Mouse (Mus musculus): Measurements from ENCODE around the gene Prkcd. TPM values are rescaled to one million over a fixed set of nuclear protein-coding genes. Genes with fewer than 3 reads are reported as not detected.
"Not testable (repeated sequence)": the region's sequence is repeated elsewhere in the genome, so short reads cannot be mapped to it uniquely, and the experiment has no call there.

The Prkcd gene
- total RNA-seq, 4 experiments from 2014 or later, result 7.1 to 13.4 (median 11.6) TPM

GRCm38 (mm10) chr14:30608176-30608575 lies 17.8 kb downstream of the Prkcd start:
- DNase-seq (ENCODE audit: low spot score), result no peak

- no peak for DNase-seq (ENCODE audit: low spot score)
Observed at GRCm38 (mm10) chr14:30607696-30608095, 18.3 kb downstream of the Prkcd start.

- no peak for DNase-seq (ENCODE audit: low spot score)
Observed at GRCm38 (mm10) chr14:30606817-30607216, 19.2 kb downstream of the Prkcd start.

DNA sequence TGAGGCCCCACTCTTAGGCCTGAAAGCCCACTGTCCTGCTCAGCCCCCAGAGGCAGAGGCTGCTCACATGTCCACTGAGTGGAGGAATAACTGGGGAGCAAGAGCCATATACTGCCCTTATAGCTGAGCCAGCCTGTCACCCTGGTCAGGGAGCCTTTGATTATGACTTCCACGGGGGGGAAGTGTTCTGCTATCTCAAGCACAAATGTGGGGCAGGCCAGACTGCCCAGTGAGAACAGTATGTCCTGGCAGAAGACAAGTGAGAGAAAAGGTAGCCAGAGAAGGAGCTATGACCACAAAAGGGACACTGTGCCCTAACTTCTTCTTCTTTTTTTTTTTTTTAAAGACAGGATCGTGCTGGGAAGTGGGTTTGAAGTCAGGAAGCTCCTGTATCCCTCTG lies 28.9 kb downstream of the Prkcd start:
- DNase-seq (ENCODE audit: low spot score), result no peak

DNA sequence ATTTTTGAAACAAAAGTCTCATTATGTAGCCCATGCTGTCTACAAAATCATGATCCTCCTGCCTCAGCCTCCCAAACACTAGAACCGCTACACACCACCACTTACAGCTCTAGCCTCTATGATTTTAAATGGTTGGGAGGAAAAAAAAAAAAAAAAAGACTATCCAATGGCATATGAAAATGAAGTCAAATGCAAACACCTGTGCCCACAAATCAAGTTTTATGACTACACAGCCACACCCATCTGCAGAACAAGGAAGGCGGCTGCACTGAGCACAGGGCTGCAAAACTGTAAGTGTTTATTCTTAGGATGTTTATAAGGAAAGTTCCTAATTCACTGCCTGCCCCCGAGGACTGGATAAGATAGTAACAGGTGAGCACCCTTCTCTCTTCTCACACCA lies 29.6 kb downstream of the Prkcd start:
- DNase-seq (ENCODE audit: low spot score), result no peak

DNA sequence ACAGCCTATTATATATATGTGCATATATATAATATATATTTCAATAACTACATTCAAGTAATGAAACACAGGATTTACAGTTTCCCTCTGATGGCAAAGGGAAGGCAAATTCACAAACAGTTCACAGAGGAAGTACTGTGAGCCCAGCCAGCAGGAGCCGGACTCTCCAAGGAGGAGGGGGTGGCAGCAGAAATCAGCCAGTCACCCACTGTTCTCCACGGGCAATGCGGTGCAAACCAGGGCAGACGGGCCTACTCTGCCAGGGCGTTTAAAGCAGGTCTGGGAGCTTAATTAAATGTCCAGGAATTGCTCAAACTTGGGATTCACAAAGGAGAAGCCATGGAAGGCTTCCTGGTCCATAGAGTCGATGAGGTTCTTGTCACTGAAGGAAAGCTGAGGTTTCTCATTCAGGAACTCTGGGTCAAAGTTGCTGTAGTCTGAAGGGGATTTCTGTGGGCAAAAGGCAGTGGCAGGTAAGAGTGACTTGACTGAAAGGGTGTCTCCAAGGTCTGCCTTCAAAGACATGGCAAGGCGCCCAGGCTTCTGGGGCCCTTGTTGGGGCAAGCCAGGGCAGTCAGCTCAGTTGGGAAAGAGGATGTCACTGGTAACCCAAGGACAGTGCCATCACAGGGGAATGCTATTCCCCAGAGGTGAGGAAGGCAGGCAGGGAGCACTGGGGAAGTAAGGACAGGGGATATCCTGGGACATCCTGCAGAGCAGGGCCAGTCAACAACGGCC lies 30.3 kb downstream of the Prkcd start:
- DNase-seq (ENCODE audit: low spot score), result no peak

GRCm38 (mm10) chr14:30594092-30594695 lies 31.8 kb downstream of the Prkcd start:
- DNase-seq (ENCODE audit: low spot score), result peak; percentile 74

DNA sequence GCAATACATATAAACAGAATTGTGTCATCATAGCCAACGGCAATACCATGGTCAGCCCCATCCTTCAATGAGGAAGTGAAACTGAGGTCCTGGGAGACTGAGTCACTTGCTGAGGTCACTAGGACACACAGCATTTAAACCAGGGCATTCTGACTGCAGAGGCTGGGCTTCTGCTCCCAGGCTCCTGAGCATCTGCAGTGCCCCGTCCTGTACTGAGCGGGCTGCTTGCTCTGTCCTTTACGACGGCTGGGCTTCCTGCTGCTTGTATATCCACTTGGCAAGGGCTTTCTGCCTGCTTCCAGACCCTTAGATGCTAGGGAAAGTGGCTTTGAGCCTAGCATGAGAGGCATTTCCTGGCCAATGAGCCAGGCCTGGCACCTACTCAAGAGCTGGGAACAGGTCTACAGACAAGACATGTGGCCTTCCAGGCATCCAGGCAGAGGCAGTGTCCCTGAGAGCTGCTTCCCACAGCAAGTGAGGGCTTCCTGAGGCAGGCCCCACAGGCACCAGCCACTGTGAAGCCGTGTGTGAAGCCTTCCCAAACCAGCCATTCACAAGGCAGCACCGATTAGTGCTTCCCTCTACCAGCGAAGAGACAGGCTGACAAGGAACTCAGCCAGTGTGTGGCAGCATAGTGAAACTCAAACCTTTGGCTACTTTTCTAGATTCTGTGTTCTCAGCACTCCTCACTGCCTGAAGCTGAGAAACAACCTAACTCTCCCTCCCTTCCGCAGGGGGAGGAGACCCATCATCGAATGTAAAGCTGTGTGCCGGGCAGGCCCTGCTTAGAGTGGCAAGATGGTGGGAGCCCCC lies 32.5 kb downstream of the Prkcd start:
- peak; percentile 84 for DNase-seq (ENCODE audit: low spot score)

DNA sequence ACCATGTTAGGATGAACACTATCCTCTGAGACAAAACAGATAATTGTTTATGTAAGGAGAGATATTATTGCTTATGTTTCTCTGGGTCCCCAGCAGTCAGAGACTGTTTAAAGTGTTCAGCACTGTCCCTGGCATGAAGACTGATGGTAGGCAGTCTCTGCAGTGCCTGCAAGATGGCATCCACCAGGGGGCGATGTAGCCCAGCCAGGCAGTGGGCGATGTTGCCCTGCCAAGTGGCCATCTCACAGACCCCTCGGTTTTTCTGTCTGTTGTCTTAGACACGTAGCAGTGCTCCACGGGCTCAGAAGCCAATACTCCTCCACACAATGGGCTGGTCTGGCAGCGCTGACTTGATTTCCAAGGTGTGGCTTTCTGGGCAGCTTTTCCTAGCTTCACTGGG lies 34.6 kb downstream of the Prkcd start:
- peak; percentile 73 for DNase-seq (ENCODE audit: low spot score)

GRCm38 (mm10) chr14:30590918-30591317 lies 35.1 kb downstream of the Prkcd start:
- DNase-seq (ENCODE audit: low spot score), result no peak

GRCm38 (mm10) chr14:30590041-30590645 lies 35.9 kb downstream of the Prkcd start:
- DNase-seq (ENCODE audit: low spot score), result no peak

DNA sequence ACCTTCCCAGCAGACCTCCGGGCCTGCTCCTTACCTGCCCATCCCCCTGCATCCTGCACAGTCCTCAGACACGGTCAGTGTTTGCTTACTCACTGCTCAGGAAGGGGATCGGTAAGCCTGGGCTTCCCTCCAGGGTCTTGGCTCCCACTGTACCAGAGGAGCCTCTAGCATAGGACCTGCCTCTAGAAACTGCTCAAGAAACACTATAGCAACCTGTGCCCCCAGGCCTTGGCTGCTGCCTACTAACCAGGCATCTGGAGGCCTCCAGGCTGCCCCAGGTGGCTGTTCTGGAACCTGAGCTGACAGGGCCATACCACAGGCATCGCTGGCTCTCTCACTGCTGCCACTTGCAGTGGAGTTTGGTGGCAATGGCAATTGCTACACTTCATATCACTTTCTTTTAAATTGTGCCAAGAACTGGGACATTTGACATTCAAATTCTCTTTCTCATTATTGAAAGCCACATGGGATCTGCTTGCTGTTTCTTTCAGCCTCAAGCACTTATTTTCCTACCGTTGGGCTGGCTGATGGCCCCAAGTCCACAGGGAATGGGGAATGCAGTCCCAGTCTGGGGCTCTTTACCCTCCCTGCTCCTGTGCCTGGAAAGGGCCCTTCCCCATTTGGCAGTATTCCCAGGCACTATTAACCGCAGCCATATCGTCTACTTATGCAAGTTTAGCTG lies 39.1 kb downstream of the Prkcd start:
- no peak for DNase-seq (ENCODE audit: low spot score)

DNA sequence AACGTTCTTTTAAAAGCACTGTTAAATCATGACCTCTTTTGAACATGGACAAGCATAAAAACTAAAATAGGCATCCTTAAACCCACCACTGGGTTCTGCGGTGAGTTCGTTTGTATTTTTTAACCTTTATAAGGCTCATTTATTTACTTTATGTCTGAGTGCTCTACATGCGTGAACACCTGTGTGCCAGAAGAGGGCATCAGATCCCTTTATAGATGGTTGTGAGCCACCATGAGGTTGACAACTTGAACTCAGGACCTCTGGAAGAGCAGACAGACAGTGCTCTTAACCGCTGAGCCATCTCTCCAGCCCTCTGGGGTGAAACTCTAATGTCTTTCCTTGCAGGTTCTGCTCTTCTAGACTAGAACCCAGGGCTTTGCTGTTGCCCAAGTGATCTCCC lies 40.7 kb downstream of the Prkcd start:
- DNase-seq (ENCODE audit: low spot score), result no peak

DNA sequence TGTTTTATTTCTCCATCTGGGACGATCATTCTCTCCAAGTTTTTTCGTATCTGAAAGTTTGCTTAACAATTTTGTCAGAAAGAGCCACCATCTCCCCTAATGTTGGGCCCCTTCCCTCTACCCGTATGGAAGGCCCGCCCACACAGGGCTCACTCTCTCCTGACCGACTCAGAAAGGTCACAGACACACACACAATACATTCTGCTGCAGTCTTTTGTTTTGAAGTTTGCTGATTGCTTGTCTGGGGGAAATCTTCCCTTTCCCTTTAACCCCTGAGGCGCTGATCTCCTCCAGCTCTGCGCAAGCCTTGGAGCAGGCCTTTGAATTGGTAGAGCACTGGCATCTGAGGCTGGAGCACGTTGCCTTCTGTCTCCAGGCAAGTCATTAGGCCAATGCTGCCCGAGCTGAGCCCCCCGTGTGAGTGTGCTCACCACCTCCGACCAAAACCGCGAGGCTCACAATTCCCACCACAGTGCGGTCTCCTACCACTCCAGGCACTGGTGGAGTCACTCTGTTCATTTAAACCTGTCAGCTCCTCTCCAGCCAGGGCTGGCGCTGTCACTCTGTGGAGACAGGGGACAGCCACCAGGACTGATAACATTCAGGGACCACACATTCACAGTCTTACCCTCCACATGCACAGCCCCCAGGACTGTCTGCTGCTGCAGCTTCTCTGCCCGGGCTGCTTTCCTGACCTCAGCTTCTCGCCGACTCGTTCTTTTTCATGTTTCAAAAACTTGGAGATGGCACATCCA lies 41.3 kb downstream of the Prkcd start:
- DNase-seq (ENCODE audit: low spot score), result no peak

GRCm38 (mm10) chr14:30584077-30584476 lies 41.9 kb downstream of the Prkcd start:
- DNase-seq (ENCODE audit: low spot score), result no peak

DNA sequence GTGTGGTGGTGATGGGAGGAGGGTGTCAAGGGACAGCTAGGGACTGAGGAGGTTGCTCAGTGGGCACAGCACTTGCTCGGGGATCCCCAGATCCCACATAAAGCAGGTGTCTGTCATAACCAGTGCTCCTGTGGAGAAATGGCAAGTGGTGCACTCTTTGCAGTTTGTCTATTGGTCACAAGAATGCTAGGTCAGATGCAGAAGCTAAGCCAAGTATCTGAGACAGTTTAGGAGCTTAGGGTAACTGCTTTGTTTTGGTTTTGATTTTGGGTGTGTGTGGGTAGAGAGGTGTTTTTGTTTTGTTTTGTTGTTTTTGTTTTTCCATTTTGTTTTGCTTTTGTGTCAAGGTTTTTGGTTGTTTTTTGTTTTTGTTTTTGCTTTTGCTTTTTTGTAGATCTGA lies 44.8 kb downstream of the Prkcd start:
- no peak for DNase-seq (ENCODE audit: low spot score)

- DNase-seq (ENCODE audit: low spot score), result no peak
Observed at GRCm38 (mm10) chr14:30579882-30580281, 46.1 kb downstream of the Prkcd start.

DNA sequence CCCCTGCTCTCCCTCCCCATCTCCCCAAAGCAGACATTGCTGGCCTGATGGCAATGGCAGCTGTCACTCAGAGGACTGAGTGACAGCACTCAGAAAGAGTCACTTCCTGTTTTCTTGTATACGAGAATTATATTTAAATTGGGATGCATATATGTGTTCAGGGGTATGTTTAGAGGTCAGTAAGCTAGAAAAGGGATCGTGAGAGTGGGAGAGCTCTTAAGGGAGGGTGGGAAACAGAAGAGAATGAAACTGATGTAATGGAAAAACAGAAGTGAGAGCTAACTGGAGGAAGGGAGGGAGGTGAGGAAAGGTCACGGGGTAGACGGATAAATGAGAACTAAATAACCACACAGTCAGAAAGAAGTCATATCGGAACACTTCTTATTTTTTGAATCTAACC lies 46.8 kb downstream of the Prkcd start:
- DNase-seq (ENCODE audit: low spot score), result no peak

DNA sequence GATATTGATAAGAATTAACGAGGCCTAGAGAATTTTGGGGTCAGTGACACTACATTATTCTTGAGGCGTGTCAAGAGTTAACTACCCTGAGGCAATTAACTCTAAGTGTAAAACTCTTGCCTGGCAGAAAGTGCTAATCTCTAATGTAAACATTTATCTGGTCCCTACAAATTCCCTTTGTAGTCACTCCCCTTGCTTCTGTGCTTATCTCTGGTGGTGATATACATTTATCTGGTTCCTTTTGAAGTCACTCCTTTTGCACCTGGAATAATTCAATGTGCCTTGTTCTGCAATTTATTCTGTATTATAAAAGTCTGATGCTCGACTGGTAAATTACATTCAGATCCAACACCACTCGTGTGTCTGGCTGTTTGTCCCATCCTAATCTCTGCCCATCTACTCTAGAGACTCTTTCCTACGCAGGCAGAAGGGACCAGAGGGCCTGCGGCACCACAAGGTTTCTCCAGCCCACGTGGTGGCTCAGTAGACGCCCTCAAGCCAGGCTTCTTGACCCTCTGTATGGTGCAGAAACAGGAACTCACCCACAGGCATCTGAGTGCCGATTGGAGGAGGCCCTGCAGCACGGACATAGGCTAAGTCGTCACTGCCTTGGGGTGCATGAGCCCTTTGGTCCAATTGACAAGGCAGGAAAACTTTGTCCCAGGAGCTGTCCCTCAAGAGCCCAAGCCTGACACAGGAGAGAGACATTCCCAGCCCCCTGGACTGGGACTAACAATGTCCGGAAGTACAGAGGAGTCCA lies 48.5 kb downstream of the Prkcd start:
- DNase-seq (ENCODE audit: low spot score), result not testable (repeated sequence)

GRCm38 (mm10) chr14:30576260-30576659 lies 49.8 kb downstream of the Prkcd start:
- no peak for DNase-seq (ENCODE audit: low spot score)

Data from heart, adult 8-10 months (tissue).